Mouse (Mus musculus): ENCODE data around the gene Rpia.

Rpia gene

DNA sequence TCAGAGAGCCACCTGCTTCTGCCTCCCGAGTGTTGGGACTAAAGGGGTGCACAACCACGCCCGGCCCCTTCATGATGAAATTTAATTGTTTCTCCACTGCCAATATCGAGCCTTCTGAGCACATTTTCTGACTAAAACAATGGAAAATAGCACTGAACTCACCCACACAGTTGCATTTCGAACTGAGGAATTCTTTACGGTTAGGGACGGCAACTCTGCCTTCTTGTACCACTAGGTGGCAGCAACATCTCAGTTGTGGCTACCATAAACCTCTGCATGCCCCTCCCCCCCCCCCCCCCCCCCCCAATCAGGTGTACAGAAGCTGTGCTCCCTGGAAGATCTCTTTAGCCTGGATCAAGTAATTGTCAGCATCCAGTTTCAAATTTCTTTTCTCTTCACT lies 13.2 kb upstream of the Rpia start:
- peak; percentile 65 for DNase-seq (ENCODE audit: low read depth, low spot score)

DNA sequence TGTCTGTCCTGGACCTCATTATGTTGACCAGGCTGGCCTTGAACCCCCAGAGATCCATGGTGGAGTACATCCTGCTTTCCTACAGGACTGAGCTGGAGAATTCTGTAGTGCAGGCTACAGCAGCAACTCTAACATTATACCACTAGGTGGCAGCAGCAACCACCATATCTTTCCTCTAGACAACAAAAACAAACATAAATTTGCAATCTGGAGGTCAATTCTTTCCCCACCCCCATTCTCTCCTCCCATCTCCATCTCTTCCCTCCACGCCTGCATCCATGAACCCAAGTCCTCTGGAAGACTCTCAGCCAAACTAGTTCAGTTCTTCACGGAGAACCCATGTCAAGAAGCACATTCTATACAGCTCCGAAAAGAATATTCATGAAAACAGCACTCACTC lies 12.6 kb upstream of the Rpia start:
- DNase-seq (ENCODE audit: low read depth, low spot score): peak; percentile 38

DNA sequence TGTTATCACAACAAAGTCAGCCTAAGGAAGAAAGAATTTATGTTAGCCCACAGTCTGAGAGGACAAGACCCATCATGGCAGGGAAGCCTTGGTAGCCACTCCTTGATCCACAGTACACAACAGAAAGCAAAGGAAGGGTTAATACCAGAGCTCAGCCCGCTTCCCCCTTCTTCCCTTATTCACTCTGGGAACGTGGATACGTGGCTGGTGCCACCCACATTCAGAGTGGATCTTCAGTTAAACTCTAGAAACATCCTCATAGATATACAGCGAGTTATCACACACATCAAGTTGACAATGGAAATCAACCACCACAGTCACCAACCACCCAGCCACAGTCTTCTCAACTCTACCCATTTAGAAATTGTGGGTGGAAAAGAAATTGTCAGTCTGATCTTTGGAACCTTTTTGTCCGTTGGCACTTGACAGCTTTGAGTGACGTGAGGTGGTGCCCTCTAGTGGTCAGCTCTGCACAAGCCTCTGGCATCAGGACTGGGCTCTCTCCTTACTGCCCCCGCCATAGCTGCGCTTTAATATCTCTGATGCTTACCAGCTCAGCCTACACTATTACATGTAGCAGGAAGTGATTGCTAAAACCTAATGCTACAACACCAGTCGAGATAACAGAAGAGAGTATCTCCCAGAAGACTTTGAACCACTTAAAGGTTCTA lies 5.7 kb upstream of the Rpia start:
- DNase-seq (ENCODE audit: low read depth, low spot score): peak; percentile 50

DNA sequence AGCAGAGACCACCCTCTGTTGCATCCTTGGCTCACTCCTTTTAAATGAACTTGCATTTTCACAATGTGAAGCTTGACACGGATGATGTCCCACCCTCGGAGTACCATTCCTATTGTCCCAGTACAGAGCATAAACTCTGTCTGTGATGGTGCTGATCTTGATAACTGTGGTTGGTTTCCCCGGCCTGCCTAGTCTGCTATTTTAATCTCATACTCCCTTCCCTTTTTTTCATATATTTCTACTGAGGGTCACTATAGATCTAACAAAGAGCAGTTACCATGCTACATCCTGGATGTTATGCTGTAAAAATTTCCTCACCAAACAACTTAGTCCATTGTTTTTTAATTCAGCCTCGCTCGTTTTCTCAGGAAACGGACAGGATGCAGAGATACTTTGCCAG lies 4.9 kb upstream of the Rpia start:
- no peak for DNase-seq (ENCODE audit: low read depth, low spot score)

DNA sequence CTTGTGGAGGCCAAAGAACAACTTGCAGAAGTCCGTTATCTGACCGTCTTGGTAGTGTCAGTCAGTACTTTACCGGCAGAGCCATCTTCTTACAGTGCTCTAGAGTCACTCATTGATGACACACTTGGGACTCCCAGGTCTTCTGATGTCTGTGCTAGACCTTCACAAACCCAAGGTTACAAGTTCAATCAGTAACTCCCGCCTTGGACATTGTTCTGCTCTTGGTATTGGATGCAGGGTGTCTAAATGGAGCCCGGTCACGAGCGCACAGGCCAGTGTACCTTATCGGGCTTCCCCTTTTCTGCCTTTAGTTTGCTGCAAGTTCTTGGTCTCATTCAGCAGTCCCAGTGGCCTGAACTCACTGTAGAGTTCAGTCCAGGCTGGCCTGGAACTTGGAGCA lies 612 bp upstream of the Rpia start:
- no peak for DNase-seq (ENCODE audit: low read depth, low spot score)

DNA sequence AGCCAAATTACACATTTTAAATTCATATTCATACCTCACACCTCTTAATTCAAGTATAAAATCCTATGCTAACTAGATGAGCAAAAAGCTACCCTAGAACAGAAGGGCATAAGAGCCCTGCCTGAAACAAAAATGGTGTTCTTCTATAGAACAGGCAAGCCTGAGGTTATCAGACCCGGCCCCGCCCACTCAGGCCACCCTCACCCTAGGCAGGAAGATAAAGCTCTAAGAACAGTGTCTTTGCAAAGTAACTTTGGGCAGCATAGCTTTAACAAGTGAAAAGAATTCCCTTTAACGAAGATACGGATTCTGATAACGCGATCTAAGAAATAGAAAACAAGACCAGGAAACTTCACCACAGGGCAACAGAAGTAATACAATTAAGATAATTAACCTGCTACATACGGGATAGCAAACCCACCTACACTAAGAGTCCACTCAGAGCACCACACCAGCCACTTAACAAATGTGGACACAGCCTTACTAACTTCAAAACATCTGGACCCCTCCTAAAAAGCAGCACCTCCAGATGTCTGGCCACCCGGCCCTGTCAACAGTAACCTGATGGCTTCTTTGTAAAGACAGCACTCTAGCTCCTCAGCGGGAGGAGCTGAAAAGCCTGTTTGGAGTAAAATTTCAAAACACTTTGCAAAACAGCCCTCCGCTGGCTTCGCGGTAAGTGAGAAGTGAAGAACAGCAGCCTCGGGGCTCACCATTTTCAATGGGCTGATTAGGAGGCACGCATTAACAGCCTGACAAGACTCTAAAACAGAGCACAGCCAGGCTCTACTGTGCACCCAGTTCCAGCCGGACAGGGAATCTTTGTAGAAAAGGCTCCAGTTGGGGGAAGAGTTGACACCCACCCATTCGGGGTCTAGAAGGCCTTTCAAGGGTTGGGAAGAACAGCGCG lies 925 bp downstream of the Rpia start:
- no peak for DNase-seq (ENCODE audit: low read depth, low spot score)

DNA sequence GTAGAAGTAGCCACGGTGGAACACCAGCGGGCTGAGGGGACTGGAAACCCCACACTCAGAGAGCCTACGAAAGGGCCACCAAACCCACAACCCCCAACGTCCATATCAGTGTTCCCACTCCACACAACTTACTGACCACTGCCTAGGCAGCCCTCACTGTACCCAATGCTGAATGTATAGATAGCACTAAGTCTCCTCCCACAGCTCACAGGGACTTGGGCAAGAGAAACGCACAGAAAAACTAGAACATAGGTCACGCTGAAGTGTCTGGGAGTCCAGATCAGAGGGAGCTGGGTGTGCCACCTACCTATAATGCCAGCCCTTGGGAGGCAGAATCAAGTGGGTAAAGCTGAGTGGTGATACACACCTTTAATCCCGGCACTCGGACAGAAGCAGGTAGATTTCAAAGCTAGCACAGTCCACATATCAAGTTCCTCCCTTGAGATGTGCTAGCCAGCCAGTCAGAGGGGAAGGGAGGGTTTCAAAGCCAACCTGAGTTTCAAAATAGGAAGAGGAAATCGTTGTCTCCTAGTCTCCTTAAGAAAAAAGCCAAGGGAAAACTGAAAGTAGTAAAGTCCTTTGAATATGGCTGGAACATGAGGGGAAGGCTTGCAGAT lies 1.9 kb downstream of the Rpia start:
- DNase-seq (ENCODE audit: low read depth, low spot score): no peak

DNA sequence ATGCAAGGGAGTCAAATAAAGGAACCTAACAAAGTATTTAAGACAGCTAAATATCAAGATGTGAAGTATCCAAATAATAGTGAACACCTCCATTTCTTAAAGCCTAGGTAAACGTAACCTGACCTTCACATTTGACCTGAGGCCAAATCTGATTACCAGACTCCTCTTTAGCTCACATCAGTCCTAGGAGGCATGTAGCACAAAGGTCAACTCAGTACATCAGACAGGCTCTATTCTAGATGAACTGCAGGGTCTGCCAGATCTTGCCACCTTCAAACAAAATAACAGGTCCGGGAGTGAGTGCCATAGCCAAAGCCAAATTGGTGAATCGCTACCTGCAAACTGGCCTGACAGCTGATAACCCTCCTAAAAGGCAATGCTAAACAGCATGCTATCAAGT lies 2.9 kb downstream of the Rpia start:
- no peak for DNase-seq (ENCODE audit: low read depth, low spot score)

DNA sequence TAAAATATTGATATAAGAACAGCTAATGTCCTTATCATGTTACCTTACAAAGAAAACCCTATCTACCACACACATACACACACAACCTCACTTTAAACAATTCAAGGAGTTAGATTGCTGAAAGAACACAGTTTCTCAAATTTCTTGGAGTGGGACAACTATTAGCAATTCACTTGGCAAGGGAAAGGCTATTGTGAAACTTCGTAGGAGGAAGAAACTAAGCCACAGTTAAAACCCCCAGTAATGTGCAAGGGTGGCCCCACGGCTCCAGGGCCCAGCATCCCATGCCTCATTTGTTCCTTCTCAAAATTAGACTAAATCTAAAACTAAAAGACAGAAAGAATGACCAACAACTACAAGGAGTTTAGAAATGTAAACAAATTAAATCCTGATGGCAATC lies 4.5 kb downstream of the Rpia start:
- no peak for DNase-seq (ENCODE audit: low read depth, low spot score)

DNA sequence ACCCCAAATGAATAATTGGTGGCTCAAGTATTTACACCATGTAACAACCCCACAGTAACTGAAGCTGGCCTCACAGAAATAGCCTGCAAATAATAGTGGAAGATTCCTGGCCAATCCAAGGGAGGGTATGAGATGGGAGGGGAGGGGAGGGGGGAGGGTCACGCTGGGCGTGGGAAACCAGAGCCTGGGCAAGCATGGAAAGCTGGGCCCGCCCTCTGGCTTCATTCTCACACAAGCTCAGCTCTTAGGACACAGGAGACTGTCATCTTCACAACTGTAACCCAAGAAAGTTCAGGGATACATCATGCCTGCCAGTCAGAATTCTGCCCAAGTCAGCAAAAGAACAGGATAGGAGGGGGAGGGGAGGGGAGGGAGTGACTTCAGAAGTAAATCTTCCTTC lies 6.2 kb downstream of the Rpia start:
- no peak for DNase-seq (ENCODE audit: low read depth, low spot score)

DNA sequence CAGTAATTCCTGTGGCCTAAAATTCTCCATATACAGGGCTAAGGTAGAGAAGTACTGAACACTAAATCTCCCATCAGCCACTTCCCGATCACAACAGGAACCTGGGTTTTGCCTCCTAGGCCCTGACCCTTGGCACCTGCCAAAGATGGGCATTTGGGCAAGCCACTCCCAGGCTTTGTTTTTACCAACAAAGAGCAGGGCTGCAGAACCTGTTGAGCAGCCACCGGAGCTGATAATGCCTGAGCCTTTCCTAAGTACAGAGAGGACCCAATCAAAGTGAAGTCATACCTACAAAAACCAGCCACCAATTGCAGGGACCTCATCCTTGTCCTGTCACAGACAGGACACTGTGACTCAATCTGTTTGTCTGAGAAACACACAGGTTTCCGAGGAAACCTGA lies 7.2 kb downstream of the Rpia start:
- DNase-seq (ENCODE audit: low read depth, low spot score): no peak

DNA sequence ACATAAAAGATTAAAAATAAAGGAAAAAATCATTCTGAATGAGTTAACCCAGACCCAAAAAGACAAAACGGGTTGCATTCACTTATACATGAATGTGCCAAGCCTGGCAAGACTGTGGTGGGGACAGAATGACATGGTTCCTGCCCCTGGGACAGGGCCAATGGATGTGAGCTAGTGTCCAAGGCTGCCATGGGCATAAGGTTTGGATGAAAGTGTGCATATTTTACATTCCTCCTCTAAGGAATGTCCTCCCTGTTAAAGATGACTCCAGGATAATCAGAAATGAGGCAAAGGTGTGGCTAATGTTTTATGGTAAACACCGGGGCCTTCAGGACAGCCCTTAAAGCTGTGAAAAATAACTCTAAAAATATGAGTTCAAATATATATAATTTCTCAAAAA lies 10.7 kb downstream of the Rpia start:
- DNase-seq (ENCODE audit: low read depth, low spot score): no peak

DNA sequence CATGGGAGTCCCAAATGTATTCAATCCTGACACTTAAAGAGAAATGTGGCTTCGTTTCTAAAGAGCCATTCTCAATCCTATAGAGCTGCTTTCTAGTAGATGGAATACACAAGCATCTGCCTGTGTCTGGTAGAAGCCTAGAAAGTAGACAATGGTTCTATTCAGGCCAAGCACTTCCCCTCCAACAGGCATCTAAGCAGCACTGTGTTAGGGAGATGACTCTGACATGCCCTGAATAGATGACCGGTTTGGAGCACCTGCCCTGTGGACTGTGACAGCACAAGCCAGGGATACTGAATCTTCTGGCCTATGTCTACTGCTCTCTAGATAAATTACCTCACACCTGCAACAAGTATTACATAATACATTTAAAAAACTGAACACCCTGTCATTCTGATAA lies 17.7 kb downstream of the Rpia start:
- DNase-seq (ENCODE audit: low read depth, low spot score): no peak

DNA sequence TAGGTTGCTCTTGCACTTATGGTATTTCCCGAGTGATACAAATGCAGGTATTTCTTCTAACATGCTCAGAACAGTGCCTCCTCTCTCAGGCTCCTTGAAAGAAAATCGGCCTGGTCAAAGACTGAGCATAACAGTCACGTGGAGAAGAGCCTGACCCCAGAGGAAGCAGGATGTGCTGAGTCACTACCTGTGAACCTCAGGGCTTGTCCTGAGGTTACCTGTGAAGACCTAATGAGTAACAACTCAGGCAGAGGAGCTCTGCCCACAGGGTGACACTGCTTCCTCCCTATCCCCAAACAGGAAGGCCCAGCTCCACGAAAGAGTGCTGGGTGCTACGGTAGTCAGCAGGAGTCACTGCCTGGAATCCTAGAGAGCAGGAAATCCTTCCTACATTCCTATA lies 18.3 kb downstream of the Rpia start:
- DNase-seq (ENCODE audit: low read depth, low spot score): no peak

DNA sequence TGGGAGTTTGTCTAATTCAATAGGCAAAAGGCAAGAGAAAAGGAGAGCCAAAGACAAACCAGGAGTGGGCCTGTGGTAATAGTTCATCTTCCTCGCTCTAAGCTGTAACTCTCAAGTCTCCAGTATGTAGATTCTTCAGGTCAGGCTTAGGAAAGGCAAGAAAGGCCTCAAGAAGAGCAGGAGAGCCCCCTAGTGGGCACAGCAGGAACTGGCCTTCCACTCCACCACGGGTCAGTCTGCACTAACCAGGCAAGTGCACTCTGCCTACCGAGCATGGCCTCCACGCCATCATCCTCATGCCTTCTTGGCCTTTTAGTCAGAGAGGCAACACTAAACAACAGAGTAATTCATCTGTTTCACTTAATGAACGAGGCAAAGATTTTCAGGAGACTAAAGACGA lies 23.3 kb downstream of the Rpia start:
- peak; percentile 39 for DNase-seq (ENCODE audit: low read depth, low spot score)

DNA sequence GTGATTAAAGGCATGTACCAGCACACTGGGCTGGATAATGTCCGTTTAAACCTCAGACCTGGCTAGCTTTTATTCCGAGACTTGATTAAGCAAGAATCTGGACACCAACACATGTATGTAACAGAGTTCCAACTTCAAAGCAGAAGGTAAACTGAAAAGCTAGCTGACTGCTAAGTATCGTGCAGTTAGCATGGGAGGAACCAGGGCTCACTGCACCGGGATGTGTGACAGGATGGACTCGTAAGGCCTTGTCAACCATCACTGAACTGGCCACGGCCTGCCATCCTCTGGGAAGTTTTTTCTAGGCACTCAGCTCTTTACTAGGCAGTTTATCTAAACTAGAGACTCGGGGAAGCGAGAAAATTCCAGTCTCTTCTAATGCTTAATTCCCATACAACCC lies 27.0 kb downstream of the Rpia start:
- DNase-seq (ENCODE audit: low read depth, low spot score): no peak

DNA sequence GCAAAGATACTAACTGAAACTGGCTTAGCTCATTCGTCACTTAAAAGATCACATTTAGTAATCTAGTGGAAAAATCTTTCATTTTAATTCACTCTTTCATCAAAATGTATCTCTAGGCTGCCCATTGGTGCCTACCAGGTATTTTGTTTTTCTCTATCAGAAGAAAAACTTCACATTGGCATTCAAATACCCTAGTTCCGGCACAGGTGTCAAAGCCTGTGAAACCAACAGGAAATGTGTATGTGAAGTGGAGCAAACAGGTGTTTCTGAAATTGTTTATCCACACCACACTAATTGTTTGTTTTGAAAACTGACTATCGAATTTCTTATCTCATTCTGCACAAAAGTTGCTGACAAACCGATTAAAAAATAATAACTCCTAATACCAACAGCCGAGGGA lies 27.5 kb downstream of the Rpia start:
- DNase-seq (ENCODE audit: low read depth, low spot score): no peak

DNA sequence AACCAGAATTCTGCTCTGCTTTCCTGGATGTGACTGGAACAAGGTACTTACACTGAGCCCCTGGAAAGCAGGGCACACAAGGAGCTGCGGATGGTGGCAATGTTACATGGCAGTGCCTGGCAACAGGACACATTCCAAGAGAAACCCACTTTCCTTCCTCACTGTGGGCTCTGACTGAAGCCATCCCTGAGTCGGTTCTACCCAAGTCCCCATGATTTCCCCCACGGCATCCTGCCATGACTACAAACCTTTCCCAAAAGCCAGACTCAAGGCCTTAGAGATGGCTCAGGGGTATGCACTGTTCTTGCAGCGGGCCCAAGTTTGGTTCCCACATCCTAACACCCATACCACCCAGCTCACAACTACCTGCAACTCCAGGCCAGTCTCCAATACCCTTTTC lies 28.2 kb downstream of the Rpia start:
- DNase-seq (ENCODE audit: low read depth, low spot score): no peak

DNA sequence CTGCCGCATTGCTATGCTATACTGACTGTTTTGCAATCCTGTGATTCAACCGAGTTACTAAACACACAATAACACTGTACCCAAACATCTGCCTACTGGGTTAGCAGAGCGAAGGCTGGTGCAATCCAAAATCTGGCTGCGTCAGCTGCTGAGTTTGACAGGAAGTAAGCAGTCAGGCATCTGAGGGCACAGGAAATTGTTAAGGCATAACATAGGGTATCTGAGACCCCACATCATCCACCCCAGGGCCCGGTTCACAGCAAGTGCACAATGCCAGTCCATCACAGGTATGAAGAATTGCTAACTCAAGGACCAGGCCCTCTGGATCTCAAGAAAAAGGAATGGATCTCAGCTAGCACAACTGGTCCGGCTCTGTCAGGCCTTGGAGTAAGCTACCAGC lies 29.4 kb downstream of the Rpia start:
- DNase-seq (ENCODE audit: low read depth, low spot score): no peak

DNA sequence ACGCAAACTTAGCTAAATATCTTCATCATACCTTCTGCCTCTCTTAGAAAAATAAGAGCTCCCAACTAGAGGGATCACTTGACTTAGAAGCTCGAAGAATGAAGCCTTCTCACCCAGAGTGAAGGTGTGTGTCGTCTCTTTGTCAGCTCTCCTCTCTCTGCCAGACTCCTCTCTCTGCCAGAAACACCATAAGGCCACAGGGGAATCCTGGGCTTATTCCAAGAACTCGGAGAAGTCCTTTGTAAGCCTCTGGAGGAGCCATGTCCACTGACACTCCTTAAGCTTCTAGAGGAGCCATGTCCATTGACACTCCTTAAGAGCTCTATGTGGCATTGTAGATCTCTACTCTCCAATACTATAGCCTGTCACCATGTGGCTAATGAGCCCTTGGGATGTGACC lies 31.1 kb downstream of the Rpia start:
- DNase-seq (ENCODE audit: low read depth, low spot score): no peak

DNA sequence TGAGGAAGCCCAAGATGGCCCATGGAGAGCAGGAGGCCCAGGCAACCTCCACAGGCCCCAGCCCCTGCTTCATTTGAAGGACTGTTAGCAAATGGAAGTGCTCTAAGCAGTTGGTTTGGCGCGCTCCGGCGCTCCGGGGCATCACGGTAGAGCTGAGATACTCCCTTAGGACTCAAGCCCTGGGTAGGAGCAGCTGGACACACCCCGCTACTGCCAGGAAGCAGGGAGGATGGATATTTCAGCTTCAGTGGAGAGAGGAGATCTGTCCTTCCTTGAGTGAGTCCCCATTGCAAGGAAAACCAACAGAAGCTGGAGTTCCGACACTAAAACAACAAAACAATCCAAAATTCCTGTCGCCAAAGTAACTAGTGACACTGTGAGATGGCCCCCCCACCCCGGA lies 37.2 kb downstream of the Rpia start:
- no peak for DNase-seq (ENCODE audit: low read depth, low spot score)

DNA sequence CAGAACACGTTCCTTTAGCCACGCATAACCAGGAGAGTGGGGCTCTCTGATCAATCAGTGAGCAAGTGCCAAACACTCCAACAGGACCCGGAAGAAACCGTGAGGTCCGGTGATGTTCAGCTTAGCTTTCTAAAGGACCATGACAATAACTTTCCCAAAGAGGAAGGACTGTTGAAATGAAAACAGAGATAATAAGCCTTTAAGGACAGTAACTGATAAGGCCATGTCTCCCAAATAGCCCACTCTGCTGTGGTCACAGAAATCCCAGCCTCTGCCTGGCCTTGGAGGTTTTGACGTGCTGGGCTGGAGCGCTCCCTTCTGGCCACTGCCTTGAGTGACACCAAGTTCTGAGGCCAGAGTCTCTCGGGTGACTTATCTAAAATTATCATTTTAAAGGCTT lies 39.7 kb downstream of the Rpia start:
- DNase-seq (ENCODE audit: low read depth, low spot score): no peak

DNA sequence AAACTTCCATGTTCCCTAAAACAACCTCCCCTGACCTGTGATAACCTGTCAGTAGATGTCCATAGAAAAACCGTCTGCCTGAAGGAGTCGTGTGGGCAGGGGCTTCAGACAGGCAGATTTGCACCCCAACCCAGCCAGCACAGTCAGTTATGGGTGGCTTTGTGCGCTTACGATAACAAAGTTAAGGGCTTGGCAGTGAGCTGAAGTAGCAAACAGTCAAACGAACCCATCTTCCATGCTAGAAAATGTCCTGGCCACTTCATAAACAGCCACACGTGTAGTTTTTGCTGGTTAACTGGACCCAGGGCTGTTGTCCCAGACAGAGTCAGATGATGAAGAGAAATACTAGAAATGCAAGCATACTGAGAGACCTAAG lies 40.1 kb downstream of the Rpia start:
- DNase-seq (ENCODE audit: low read depth, low spot score): no peak

Measured in retina, adult 2 months (tissue).